Mouse (Mus musculus) thymus, adult 18-20 months (tissue): ENCODE measurements around the gene Acot1.
"Not testable (repeated sequence)": the region's sequence is repeated elsewhere in the genome, so short reads cannot be mapped to it uniquely, and the experiment has no call there.

Source experiments
- DNase-seq, 2 experiments: peaks; one replicate each; pipeline ENCODE4 v3.0.0; 2022; ENCODE audit warnings: mixed read lengths in 2 of 2

Gene Acot1

GRCm38 (mm10) chr12:84022266-84022665 lies 13.0 kb downstream of the Acot1 start:
- DNase-seq, result not testable (repeated sequence)

DNA sequence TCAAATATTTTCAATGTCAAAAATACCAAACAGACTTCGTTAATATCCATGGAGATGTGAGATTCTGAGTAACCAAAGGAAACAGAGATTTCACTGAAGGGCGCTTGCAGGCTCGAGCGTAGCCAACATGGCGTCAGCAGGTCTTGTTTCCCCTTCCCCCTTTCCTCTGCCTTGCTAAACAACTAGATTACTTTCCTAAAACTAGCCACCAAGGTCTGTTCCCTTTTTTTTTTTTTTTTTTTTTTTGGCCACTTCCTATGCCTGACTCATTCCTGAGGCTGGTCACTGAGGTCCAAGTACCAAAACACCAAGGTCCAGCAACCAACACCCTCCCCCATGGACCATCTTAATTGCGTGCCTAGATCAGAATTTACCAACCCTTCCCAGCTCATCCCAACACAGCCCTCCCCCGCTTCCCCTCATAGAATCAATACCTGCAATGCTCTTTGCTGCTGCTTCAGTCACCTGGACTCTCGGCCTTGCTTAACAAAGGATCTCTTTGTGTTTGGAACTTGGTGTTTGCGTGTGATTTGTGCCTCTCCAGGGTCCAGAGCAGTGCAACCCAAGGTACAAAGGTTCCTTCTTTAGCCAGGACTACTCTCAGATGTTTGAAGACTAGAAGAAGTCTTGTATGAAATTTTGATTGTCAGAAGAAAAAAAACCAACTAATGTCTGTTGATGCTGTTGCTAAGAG lies 13.9 kb downstream of the Acot1 start:
- DNase-seq, result no peak

GRCm38 (mm10) chr12:84025888-84026287 lies 16.6 kb downstream of the Acot1 start:
- DNase-seq, result no peak

DNA sequence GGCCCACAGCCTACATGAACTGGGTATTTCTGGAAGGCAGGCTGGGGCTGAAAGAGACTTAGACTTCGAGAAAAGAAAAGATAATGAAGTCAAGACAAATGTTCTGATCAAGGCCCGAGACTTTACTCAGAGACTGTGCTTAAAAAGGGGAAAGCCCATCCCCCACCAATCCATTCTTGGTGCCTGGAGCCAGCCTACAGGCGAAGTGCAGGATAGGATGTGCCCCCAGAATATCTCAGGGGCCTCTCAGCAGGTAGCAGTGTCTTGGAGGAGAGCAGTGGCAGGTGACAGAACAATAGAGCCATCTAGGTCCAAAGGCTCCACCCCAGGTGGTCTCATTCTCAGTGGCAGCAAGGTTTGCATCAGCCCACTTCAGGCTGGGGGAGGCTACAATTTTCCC lies 19.0 kb downstream of the Acot1 start:
- DNase-seq, result not testable (repeated sequence)

DNA sequence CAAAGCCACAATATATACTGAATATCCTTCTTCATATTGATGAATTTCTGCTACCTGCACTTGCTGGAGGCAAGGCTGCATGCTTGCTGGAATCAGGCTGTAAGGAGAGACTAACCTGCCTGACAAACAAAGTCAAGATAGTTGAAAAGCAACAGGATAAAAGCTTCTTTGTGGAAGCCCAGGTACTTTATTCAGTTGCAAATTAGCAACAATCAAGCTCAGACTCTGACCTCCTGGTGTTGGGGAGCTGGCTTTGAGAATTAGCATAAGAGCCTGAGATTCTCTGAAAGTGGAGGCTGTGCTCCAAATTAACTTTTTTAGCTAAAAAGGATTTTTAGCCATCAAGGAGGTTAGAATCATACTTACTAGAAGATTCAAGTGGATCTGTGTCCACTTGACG lies 19.8 kb downstream of the Acot1 start:
- not testable (repeated sequence) for DNase-seq

DNA sequence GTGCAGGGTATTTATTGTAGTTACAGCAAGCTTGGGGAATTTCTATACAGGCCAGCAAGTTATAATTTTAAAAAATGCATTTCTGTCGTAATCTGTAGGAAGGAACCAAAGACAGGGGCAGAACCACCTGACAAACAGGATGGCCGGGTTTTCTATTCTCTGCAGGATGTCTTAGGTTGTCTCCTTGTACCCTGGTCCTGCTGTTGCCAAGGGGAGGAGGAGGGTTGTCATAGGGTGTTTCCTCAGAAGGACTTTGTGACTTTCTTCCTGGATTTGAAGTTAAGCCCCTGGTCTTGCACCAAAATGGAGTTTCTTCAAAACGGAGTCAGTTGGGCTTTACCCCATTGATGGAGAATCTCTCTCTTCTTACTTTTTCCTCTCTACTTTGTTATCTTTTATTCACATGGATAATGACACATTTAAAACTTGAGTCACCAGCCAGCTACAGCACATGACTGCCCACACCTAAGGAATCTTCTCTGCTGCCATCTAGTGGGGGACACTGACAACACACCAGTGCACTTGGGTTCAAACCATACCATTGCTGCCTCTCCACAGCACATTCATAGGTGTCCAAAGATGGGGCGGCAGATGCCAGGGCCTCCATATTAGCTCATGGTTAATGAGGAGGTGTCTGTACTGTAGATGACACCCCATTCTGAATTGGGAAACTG lies 21.5 kb downstream of the Acot1 start:
- DNase-seq, result peak; percentile 16 to 28

- no peak for DNase-seq
Observed at GRCm38 (mm10) chr12:84032854-84033253, 23.6 kb downstream of the Acot1 start.

- not testable (repeated sequence) for DNase-seq
Observed at GRCm38 (mm10) chr12:84033302-84033701, 24.0 kb downstream of the Acot1 start.

DNA sequence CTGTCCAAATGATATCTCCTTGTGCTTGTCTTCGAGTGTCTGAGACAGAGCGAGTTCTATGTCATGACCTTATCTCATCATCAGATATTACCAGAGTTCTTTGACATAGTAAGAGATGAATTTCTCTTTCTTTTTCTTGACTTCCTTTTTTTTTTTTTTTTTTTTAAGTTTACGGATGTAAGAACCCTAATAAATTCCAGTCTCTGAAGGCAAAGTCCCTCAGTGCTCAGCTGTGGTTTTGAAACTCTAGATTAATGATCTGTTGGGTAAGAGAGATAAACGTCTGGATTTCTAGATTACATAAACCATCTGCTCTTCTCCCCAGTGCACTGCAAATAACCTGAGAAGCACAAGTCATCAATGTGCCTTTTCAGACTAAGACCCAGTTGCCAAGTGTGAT lies 24.8 kb downstream of the Acot1 start:
- no peak for DNase-seq

DNA sequence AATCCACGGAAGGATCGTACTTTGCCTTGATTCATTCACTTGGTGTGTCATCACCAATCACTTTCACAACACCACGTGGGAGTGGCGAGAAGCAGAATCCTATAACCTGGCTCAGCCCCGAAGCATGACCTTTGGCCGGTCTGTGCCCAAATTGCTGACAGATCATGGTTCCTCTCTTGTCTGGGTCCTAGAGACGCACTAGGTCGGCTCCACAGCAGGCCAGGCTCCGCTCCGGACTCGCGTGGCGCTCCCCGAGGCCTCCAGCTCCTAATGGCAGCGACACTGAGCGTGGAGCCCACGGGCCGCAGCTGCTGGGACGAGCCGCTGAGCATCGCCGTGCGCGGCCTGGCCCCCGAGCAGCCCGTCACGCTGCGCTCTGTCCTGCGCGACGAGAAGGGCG lies 29.0 kb downstream of the Acot1 start, which contains the start of gene Acot4:
Acot4 (plus strand) TSS at position 139 of the 400 bp plus-strand sequence.
- not testable (repeated sequence) for DNase-seq

- not testable (repeated sequence) for DNase-seq
Observed at GRCm38 (mm10) chr12:84038691-84039111, 29.4 kb downstream of the Acot1 start, which contains the start of gene Gm49366. Gm49366 (plus strand) TSS chr12:84038935.

DNA sequence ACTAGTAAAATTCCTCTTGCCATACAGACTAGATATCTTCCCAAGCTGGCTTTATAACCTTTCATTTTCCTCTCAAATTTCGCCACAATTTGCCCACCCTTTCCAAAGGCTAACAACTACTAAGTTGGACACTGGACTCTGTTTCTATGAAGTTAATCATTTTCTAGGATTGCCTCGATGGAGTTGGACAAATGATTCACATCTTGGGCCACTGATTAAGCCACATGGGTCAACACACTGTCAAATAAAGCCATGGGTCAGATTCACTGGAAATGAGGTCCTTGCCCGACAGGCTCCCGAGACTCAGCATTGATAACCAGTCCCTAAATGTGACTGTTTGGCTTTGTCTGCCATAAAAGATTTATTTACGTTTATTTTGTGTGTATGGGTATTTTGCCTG lies 33.0 kb downstream of the Acot1 start:
- DNase-seq, result no peak

GRCm38 (mm10) chr12:84044045-84044444 lies 34.8 kb downstream of the Acot1 start:
- no peak for DNase-seq

GRCm38 (mm10) chr12:84046906-84047305 lies 37.6 kb downstream of the Acot1 start:
- DNase-seq, result no peak

GRCm38 (mm10) chr12:84050744-84051143 lies 41.5 kb downstream of the Acot1 start:
- not testable (repeated sequence) for DNase-seq

DNA sequence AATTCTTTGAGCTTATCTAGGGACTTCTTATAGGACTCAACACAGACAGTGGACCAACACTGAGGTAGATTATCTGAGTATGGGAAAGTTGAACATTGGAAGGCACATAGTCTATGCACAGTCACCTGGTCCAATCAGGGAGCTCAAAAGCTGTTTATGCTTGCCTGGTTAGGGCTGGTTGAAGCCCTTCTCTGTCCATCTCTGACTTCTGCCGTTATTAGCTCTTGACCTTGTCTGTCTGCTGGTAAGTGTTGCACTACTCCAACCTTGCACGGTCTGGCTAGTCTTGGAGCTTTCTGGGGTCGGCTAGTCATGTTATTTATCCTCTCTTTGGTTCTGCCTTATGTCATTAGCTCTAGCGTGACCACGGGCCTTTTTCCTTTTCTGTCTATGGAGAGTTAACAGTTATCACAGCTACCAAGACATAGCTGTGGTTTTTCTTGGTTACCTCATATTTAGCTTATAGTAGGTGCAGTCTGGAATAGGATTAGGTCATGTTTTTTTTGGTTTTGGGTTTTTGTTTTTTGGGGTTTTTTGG lies 42.7 kb downstream of the Acot1 start, which contains the start of gene Acot3:
Acot3 (plus strand) TSS at position 208 of the 538 bp plus-strand sequence.
- no peak for DNase-seq

- DNase-seq, result no peak
Observed at GRCm38 (mm10) chr12:84052609-84053008, 43.3 kb downstream of the Acot1 start.

DNA sequence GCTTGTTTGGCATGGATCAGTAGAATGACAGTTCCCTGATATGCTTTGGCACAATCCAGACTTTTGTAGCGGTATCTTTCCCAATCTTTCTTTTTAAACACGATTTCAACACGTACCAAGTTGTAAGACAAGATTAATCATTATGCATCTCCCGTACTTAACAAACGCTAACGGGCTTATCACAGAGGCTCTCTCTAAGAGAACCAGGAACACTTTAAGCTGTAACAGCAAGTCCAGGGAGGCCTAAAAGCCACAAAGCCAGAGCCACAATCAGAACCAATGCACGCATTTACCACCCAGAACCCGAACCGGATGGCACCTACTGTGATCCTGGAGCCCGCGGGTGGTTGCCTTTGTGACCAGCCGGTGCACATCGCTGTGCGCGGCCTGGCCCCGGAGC lies 43.9 kb downstream of the Acot1 start:
- DNase-seq, result no peak

DNA sequence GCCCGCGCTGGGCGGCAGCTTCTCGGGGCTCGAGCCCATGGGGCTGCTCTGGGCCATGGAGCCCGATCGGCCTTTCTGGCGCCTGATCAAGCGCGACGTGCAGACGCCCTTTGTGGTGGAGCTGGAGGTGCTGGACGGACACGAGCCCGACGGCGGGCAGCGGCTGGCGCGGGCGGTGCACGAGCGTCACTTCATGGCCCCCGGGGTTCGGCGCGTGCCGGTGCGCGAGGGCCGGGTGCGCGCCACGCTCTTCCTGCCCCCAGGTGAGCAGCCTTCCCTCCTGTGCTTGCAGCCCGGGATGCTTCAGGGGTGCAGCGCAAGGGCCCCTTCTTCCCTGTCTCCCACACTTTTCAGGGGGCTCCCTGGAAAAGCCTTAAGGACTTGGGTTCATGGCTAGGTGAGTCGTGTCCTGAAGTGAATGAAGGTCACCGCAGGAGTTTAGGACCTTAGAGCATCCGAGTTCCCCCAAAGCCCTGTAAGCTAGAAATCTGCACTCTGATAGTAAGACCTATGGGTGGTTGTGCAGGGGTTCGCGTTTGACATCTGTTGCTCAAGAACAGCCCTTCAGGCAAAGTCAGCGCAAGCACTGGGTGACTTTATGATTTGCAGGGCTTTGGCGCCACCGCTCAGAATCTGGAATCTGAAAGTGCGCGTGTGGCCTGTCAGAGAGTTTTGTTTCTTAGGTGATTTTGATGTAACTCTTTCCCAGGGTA lies 44.5 kb downstream of the Acot1 start:
- no peak for DNase-seq

- no peak for DNase-seq
Observed at GRCm38 (mm10) chr12:84060946-84061345, 51.7 kb downstream of the Acot1 start.

DNA sequence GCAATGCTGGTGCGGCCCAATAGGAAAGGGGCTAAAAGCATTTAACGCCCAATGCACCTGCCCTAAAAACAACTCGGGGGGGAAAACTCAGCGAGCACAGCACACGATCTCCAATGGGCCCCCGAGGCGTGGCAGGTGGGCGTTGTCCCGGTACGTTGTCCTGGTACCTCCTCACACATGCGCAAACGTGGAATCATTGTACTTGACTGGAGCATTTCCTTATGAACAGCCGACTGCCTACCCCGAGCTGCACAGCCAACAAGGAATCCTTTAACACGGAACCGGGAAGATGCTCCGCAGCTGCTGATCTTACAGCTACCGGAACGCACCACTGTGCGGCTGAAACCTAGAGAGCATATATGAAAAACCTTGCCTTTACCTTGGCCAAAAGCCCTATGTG lies 53.0 kb downstream of the Acot1 start:
- DNase-seq, result no peak

DNA sequence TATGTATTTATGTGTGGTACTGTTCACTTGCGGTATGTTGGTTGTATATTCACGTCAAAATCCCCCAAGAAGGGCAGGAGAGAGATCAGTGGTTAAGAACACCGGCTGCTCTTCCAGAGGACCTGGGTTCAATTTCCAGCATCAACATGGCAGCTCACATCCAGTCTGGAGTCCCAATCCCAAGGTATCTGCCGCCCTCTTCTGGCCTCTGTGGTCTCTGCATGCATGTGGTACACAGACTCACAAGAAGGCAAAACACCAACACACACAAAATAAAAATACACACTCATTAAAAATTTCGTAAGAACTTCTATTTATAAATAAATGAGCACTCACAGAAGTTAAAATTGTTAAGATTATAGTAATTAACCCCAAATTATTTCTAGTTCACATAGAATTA lies 53.9 kb downstream of the Acot1 start:
- DNase-seq, result no peak

GRCm38 (mm10) chr12:84063833-84064232 lies 54.5 kb downstream of the Acot1 start:
- no peak for DNase-seq
